Mouse (Mus musculus) E14TG2a.4 (cell line): ENCODE results near the gene Stat5a.

ENCODE experiments used
- CTCF ChIP-seq: conservative IDR thresholded peaks from 2 replicates; pipeline ENCODE4 v1.5.1; 2014; ENCODE audit warnings: low read length
- POU5F1 ChIP-seq: IDR thresholded peaks from 2 replicates; pipeline ENCODE4 v1.6.1; 2014; ENCODE audit warnings: low read length, borderline replicate concordance

- TF ChIP-seq CTCF (no peak), POU5F1 (no peak)
These were observed 32.8 kb upstream of the Stat5a start for GRCm38 (mm10) chr11:100826161-100826866.
